Mouse (Mus musculus): ENCODE measurements around the gene Wsb2. TPM values are rescaled to one million over a fixed set of nuclear protein-coding genes. Genes with fewer than 3 reads are reported as not detected.
"Not testable (repeated sequence)": the region's sequence is repeated elsewhere in the genome, so short reads cannot be mapped to it uniquely, and the experiment has no call there.

Wsb2 gene
- polyA plus RNA-seq, 1 experiment from 2014 or later = 115 TPM

- H3K36me3 ChIP-seq (ENCODE audit: control insufficient read depth, insufficient read depth, low read length) = no peaks in the 10 kb centered on the region
- no peak for ATAC-seq
- H3K9ac ChIP-seq (ENCODE audit: low read length) = no peak overlapping the region
- no peaks in the 10 kb centered on the region for H3K4me1 ChIP-seq (ENCODE audit: control insufficient read depth, insufficient read depth, low read length)
- DNase-seq (ENCODE audit: low spot score) = no peak
- H3K9me3 ChIP-seq (replicated peaks; ENCODE audit: control insufficient read depth, low read length) = no peaks in the 10 kb centered on the region
- H3K27ac ChIP-seq (ENCODE audit: low read depth, low read length) = no peak overlapping the region
- H3K27me3 ChIP-seq (replicated peaks; ENCODE audit: control insufficient read depth, insufficient read depth, low read length) = no peaks in the 10 kb centered on the region
- no peak overlapping the region for H3K4me3 ChIP-seq (ENCODE audit: low read depth, low read length)
- 87% methylated on average over 7 of the region's 7 CpGs for WGBS
- no peak overlapping the region for H3K4me2 ChIP-seq (ENCODE audit: low read length)
Observed at GRCm38 (mm10) chr5:117330457-117330856, 26.6 kb upstream of the Wsb2 start.

DNA sequence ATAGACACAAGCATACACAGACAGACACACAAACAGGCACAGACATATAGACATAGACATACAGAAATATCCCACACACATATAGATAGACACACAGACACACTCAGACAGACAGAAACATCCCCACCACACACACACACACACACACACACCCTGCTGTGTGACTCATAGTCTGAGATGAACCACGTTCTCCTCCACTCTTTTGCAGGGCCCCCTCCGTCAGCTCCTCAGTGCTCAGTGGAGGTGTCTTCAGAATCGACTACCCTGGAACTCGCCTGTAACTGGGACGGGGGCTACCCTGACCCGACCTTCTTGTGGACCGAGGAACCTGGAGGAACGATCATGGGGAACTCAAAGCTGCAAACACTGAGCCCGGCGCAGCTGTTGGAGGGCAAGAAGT, 19.1 kb upstream of the Wsb2 start:
- ATAC-seq (no peak), DNase-seq (ENCODE audit: low spot score) (no peak)
- Histone ChIP-seq H3K27ac (ENCODE audit: low read depth, low read length) (no peak overlapping the region), H3K4me3 (ENCODE audit: low read depth, low read length) (no peak overlapping the region), H3K4me2 (ENCODE audit: low read length) (no peak overlapping the region), H3K9ac (ENCODE audit: low read length) (no peak overlapping the region), H3K36me3 (ENCODE audit: control insufficient read depth, insufficient read depth, low read length) (no peaks in the 10 kb centered on the region), H3K27me3 (replicated peaks; ENCODE audit: control insufficient read depth, insufficient read depth, low read length) (no peaks in the 10 kb centered on the region), H3K9me3 (replicated peaks; ENCODE audit: control insufficient read depth, low read length) (no peaks in the 10 kb centered on the region), H3K4me1 (ENCODE audit: control insufficient read depth, insufficient read depth, low read length) (no peaks in the 10 kb centered on the region)
- WGBS = 95% methylated on average over 10 of the region's 10 CpGs

- ATAC-seq = no peak
- Histone ChIP-seq H3K27me3 (replicated peaks; ENCODE audit: control insufficient read depth, insufficient read depth, low read length) (no peaks in the 10 kb centered on the region), H3K4me2 (ENCODE audit: low read length) (no peak overlapping the region), H3K36me3 (ENCODE audit: control insufficient read depth, insufficient read depth, low read length) (no peaks in the 10 kb centered on the region), H3K4me1 (ENCODE audit: control insufficient read depth, insufficient read depth, low read length) (no peaks in the 10 kb centered on the region), H3K9me3 (replicated peaks; ENCODE audit: control insufficient read depth, low read length) (no peaks in the 10 kb centered on the region), H3K4me3 (ENCODE audit: low read depth, low read length) (no peak overlapping the region), H3K27ac (ENCODE audit: low read depth, low read length) (no peak overlapping the region), H3K9ac (ENCODE audit: low read length) (no peak overlapping the region)
- DNase-seq (ENCODE audit: low spot score) = no peak
- WGBS = 83% methylated on average over 8 of the region's 8 CpGs
Observed at GRCm38 (mm10) chr5:117338503-117338902, 18.6 kb upstream of the Wsb2 start.

GRCm38 (mm10) chr5:117340081-117340480, 17.0 kb upstream of the Wsb2 start:
- DNase-seq (ENCODE audit: low spot score) (no peak), ATAC-seq (no peak)
- H3K9me3 ChIP-seq (replicated peaks; ENCODE audit: control insufficient read depth, low read length) = no peaks in the 10 kb centered on the region
- H3K27ac ChIP-seq (ENCODE audit: low read depth, low read length) = no peak overlapping the region
- no peak overlapping the region for H3K9ac ChIP-seq (ENCODE audit: low read length)
- no peaks in the 10 kb centered on the region for H3K4me1 ChIP-seq (ENCODE audit: control insufficient read depth, insufficient read depth, low read length)
- H3K4me2 ChIP-seq (ENCODE audit: low read length) = no peak overlapping the region
- H3K27me3 ChIP-seq (replicated peaks; ENCODE audit: control insufficient read depth, insufficient read depth, low read length) = no peaks in the 10 kb centered on the region
- H3K4me3 ChIP-seq (ENCODE audit: low read depth, low read length) = no peak overlapping the region
- 87% methylated on average over 6 of the region's 6 CpGs for WGBS
- no peaks in the 10 kb centered on the region for H3K36me3 ChIP-seq (ENCODE audit: control insufficient read depth, insufficient read depth, low read length)

- WGBS = 89% methylated on average over 6 of the region's 6 CpGs
- Histone ChIP-seq H3K4me2 (ENCODE audit: low read length) (no peak overlapping the region), H3K27me3 (replicated peaks; ENCODE audit: control insufficient read depth, insufficient read depth, low read length) (no peaks in the 10 kb centered on the region), H3K9me3 (replicated peaks; ENCODE audit: control insufficient read depth, low read length) (no peaks in the 10 kb centered on the region), H3K4me1 (ENCODE audit: control insufficient read depth, insufficient read depth, low read length) (no peaks in the 10 kb centered on the region), H3K36me3 (ENCODE audit: control insufficient read depth, insufficient read depth, low read length) (no peaks in the 10 kb centered on the region), H3K9ac (ENCODE audit: low read length) (no peak overlapping the region), H3K4me3 (ENCODE audit: low read depth, low read length) (no peak overlapping the region), H3K27ac (ENCODE audit: low read depth, low read length) (no peak overlapping the region)
- DNase-seq (ENCODE audit: low spot score) (no peak), ATAC-seq (no peak)
Observed at GRCm38 (mm10) chr5:117341896-117342295, 15.2 kb upstream of the Wsb2 start.

GRCm38 (mm10) chr5:117344496-117344895, 12.6 kb upstream of the Wsb2 start:
- not testable (repeated sequence) for H3K4me3 ChIP-seq (ENCODE audit: low read depth, low read length); H3K27ac ChIP-seq (ENCODE audit: low read depth, low read length); H3K27me3 ChIP-seq (replicated peaks; ENCODE audit: control insufficient read depth, insufficient read depth, low read length); ATAC-seq; H3K4me1 ChIP-seq (ENCODE audit: control insufficient read depth, insufficient read depth, low read length); H3K9ac ChIP-seq (ENCODE audit: low read length); DNase-seq (ENCODE audit: low spot score); H3K9me3 ChIP-seq (replicated peaks; ENCODE audit: control insufficient read depth, low read length); H3K4me2 ChIP-seq (ENCODE audit: low read length); H3K36me3 ChIP-seq (ENCODE audit: control insufficient read depth, insufficient read depth, low read length)
- 89% methylated on average over 5 of the region's 5 CpGs for WGBS

DNA sequence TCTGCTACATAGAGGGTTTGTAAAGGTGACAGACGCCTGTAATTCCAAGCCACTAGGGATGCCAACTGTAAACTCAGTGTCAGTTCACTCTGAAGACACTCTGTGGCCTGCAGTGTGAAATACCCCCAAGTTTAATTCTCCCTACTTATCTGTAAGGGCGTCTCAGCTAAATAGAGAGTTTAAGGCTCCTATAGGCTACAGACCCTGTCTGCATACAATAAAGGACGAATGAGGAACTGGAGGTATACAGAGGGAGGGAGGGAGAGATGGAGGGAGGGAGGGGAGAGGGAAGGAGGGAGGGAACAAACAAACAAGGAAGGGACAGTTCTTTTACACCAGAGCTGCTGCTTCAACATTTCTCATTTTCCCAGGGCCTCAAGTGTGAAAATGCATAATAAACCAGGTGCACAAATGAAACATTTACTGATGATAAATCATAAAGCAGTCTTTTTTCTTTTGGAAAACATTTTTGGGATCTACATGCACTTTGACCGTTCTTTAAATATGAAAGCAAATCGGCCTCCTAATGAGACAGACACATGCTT, 11.6 kb upstream of the Wsb2 start:
- H3K27ac ChIP-seq (ENCODE audit: low read depth, low read length) = no peak overlapping the region
- no peak overlapping the region for H3K9ac ChIP-seq (ENCODE audit: low read length)
- H3K27me3 ChIP-seq (replicated peaks; ENCODE audit: control insufficient read depth, insufficient read depth, low read length) = no peaks in the 10 kb centered on the region
- no peak for ATAC-seq
- DNase-seq (ENCODE audit: low spot score) = no peak
- no peaks in the 10 kb centered on the region for H3K36me3 ChIP-seq (ENCODE audit: control insufficient read depth, insufficient read depth, low read length)
- 76% methylated on average over 5 of the region's 5 CpGs for WGBS
- H3K4me3 ChIP-seq (ENCODE audit: low read depth, low read length) = no peak overlapping the region
- H3K4me2 ChIP-seq (ENCODE audit: low read length) = no peak overlapping the region
- H3K4me1 ChIP-seq (ENCODE audit: control insufficient read depth, insufficient read depth, low read length) = no peaks in the 10 kb centered on the region
- no peaks in the 10 kb centered on the region for H3K9me3 ChIP-seq (replicated peaks; ENCODE audit: control insufficient read depth, low read length)

DNA sequence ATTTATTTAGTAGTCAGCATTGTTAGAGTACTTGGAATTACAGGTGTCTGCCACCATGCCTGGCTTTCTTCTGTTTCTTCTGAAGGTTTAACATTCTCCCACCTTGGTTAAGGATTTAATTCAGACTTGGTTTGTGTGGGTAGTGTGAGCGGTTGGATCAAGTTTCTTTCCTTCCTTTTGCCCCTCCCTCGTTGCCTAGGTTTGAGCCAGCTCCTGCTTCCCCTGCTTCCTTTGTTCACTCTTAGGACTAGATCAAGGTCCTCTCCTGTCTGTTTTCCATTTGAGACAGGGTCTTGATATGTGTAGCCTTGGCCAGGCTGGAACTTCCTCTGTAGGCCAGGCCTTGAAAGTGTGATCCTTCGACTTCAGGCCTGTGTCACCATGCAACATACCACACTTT, 10.8 kb upstream of the Wsb2 start:
- H3K27ac ChIP-seq (ENCODE audit: low read depth, low read length) = no peak overlapping the region
- H3K4me2 ChIP-seq (ENCODE audit: low read length) = no peak overlapping the region
- DNase-seq (ENCODE audit: low spot score) = no peak
- H3K9ac ChIP-seq (ENCODE audit: low read length) = no peak overlapping the region
- H3K4me3 ChIP-seq (ENCODE audit: low read depth, low read length) = no peak overlapping the region
- no peak for ATAC-seq
- H3K27me3 ChIP-seq (replicated peaks; ENCODE audit: control insufficient read depth, insufficient read depth, low read length) = no peaks in the 10 kb centered on the region
- H3K36me3 ChIP-seq (ENCODE audit: control insufficient read depth, insufficient read depth, low read length) = no peaks in the 10 kb centered on the region
- no peaks in the 10 kb centered on the region for H3K9me3 ChIP-seq (replicated peaks; ENCODE audit: control insufficient read depth, low read length)
- H3K4me1 ChIP-seq (ENCODE audit: control insufficient read depth, insufficient read depth, low read length) = no peaks in the 10 kb centered on the region
- WGBS = 65% methylated on average over 3 of the region's 3 CpGs

GRCm38 (mm10) chr5:117347011-117347410, 10.1 kb upstream of the Wsb2 start:
- H3K27me3 ChIP-seq (replicated peaks; ENCODE audit: control insufficient read depth, insufficient read depth, low read length) = no peaks in the 10 kb centered on the region

More at GRCm38 (mm10) chr5:117347011-117347410, 10.1 kb upstream of the Wsb2 start:
- DNase-seq (ENCODE audit: low spot score) (no peak), ATAC-seq (no peak)
- no peak overlapping the region for H3K27ac ChIP-seq (ENCODE audit: low read depth, low read length)
- H3K9ac ChIP-seq (ENCODE audit: low read length) = no peak overlapping the region
- no peaks in the 10 kb centered on the region for H3K36me3 ChIP-seq (ENCODE audit: control insufficient read depth, insufficient read depth, low read length)
- H3K4me3 ChIP-seq (ENCODE audit: low read depth, low read length) = no peak overlapping the region
- 92% methylated on average over 5 of the region's 5 CpGs for WGBS
- H3K9me3 ChIP-seq (replicated peaks; ENCODE audit: control insufficient read depth, low read length) = no peaks in the 10 kb centered on the region
- no peaks in the 10 kb centered on the region for H3K4me1 ChIP-seq (ENCODE audit: control insufficient read depth, insufficient read depth, low read length)
- H3K4me2 ChIP-seq (ENCODE audit: low read length) = no peak overlapping the region
